Mouse (Mus musculus) A20 (cell line): Measurements from ENCODE around the gene Kcnf1.

Source experiments
- DNase-seq: peaks from one replicate; pipeline ENCODE4 v3.0.0-alpha.2; 2011; ENCODE audit warnings: low read depth, low spot score

Gene Kcnf1

GRCm38 (mm10) chr12:17176757-17177092, at the start of gene Kcnf1:
Gene Kcnf1 (minus strand): TSS chr12:17176888.
- no peak for DNase-seq

- DNase-seq = no peak
Measured at GRCm38 (mm10) chr12:17225012-17225411, 48.3 kb upstream of the Kcnf1 start.

GRCm38 (mm10) chr12:17223050-17223449, 46.4 kb upstream of the Kcnf1 start:
- DNase-seq = no peak

GRCm38 (mm10) chr12:17221891-17222428, 45.3 kb upstream of the Kcnf1 start:
- DNase-seq = peak; percentile 64

- DNase-seq = no peak
Measured at GRCm38 (mm10) chr12:17220631-17221030, 43.9 kb upstream of the Kcnf1 start.

- DNase-seq = no peak
Measured at GRCm38 (mm10) chr12:17219107-17219506, 42.4 kb upstream of the Kcnf1 start.

- DNase-seq = no peak
Measured at GRCm38 (mm10) chr12:17218390-17218789, 41.7 kb upstream of the Kcnf1 start.

GRCm38 (mm10) chr12:17215751-17216150, 39.1 kb upstream of the Kcnf1 start:
- no peak for DNase-seq

GRCm38 (mm10) chr12:17202492-17203322, 26.0 kb upstream of the Kcnf1 start:
- DNase-seq = no peak

- DNase-seq = no peak
Measured at GRCm38 (mm10) chr12:17198621-17199020, 21.9 kb upstream of the Kcnf1 start.

- no peak for DNase-seq
Measured at GRCm38 (mm10) chr12:17194140-17194539, 17.5 kb upstream of the Kcnf1 start.

GRCm38 (mm10) chr12:17193311-17193710, 16.6 kb upstream of the Kcnf1 start:
- no peak for DNase-seq

- no peak for DNase-seq
Measured at GRCm38 (mm10) chr12:17192887-17193286, 16.2 kb upstream of the Kcnf1 start.

GRCm38 (mm10) chr12:17184303-17184775, 7.7 kb upstream of the Kcnf1 start:
- DNase-seq = no peak

GRCm38 (mm10) chr12:17183788-17184187, 7.1 kb upstream of the Kcnf1 start:
- no peak for DNase-seq

GRCm38 (mm10) chr12:17176041-17176756, 489 bp downstream of the Kcnf1 start:
- DNase-seq = no peak

- no peak for DNase-seq
Measured at GRCm38 (mm10) chr12:17175531-17175951, 1.1 kb downstream of the Kcnf1 start.

GRCm38 (mm10) chr12:17175124-17175523, 1.6 kb downstream of the Kcnf1 start:
- no peak for DNase-seq

GRCm38 (mm10) chr12:17174134-17174893, 2.4 kb downstream of the Kcnf1 start:
- no peak for DNase-seq

- no peak for DNase-seq
Measured at GRCm38 (mm10) chr12:17170406-17170805, 6.3 kb downstream of the Kcnf1 start.

GRCm38 (mm10) chr12:17166116-17166515, 10.6 kb downstream of the Kcnf1 start:
- DNase-seq = no peak

GRCm38 (mm10) chr12:17163996-17164395, 12.7 kb downstream of the Kcnf1 start:
- DNase-seq = no peak
